Mouse (Mus musculus): ENCODE measurements around the gene Auts2. TPM values are rescaled to one million over a fixed set of nuclear protein-coding genes. Genes with fewer than 3 reads are reported as not detected.

Auts2 gene
- total RNA-seq, 1 experiment = 9.9 TPM

- no peaks in the 10 kb centered on the region for H3K9me3 ChIP-seq (ENCODE audit: control insufficient read depth, insufficient read depth, low read depth, low read length)
- TF ChIP-seq ZNF384 (IDR thresholded peaks at IDR 0.05; ENCODE audit: low read depth, low read length) = no peak
- no peak for TF ChIP-seq CHD2 (IDR thresholded peaks at IDR 0.05; ENCODE audit: low read depth, low read length)
- no peak for TF ChIP-seq HCFC1 (IDR thresholded peaks at IDR 0.05; ENCODE audit: borderline replicate concordance, insufficient read depth, low read length)
- TF ChIP-seq ZC3H11A (IDR thresholded peaks at IDR 0.05; ENCODE audit: borderline replicate concordance, low read depth, low read length) = no peak
- no peak for TF ChIP-seq MAFK (IDR thresholded peaks at IDR 0.05; ENCODE audit: insufficient read depth, low read depth, low read length)
- in situ Hi-C loops (cut with MboI; ENCODE audit: low sequenced_read_pairs in 2 of 2, unreplicated experiment in 2 of 2) = no loop called here
- H3K9ac ChIP-seq (ENCODE audit: insufficient read depth, low read depth, low read length, poor library complexity, severe bottlenecking) = no peak overlapping the region
- no peak overlapping the region for H3K4me3 ChIP-seq (ENCODE audit: insufficient read depth in 1 of 2, low read depth in 1 of 2, low read length in 2 of 2, poor library complexity in 1 of 2, severe bottlenecking in 1 of 2)
- no peaks in the 10 kb centered on the region for H3K36me3 ChIP-seq (ENCODE audit: control insufficient read depth, insufficient read depth, low read length, poor library complexity, severe bottlenecking)
- no peak for DNase-seq (ENCODE audit: low read depth, low spot score)
- no peaks in the 10 kb centered on the region for H3K4me1 ChIP-seq (ENCODE audit: control insufficient read depth in 2 of 2, insufficient read depth in 2 of 2, low read length in 2 of 2, poor library complexity in 1 of 2)
- H3K27ac ChIP-seq (ENCODE audit: insufficient read depth, low read depth, low read length, poor library complexity, severe bottlenecking) = no peak overlapping the region
These were observed 1127.1 kb downstream of the Auts2 start for GRCm38 (mm10) chr5:131415902-131416545.

- in situ Hi-C loops (cut with MboI; ENCODE audit: low sequenced_read_pairs in 2 of 2, unreplicated experiment in 2 of 2) = no loop called here
- peaks cover 0 to 2% of the 10 kb centered on the region in 2 experiments; a peak in 1 of 4 replicates for H3K4me1 ChIP-seq (ENCODE audit: control insufficient read depth in 2 of 2, insufficient read depth in 2 of 2, low read length in 2 of 2, poor library complexity in 1 of 2)
- no peaks in the 10 kb centered on the region for H3K9me3 ChIP-seq (ENCODE audit: control insufficient read depth, insufficient read depth, low read depth, low read length)
- no peak overlapping the region for H3K4me3 ChIP-seq (ENCODE audit: insufficient read depth in 1 of 2, low read depth in 1 of 2, low read length in 2 of 2, poor library complexity in 1 of 2, severe bottlenecking in 1 of 2)
- no peak overlapping the region for H3K9ac ChIP-seq (ENCODE audit: insufficient read depth, low read depth, low read length, poor library complexity, severe bottlenecking)
- no peak overlapping the region for H3K27ac ChIP-seq (ENCODE audit: insufficient read depth, low read depth, low read length, poor library complexity, severe bottlenecking)
- DNase-seq (ENCODE audit: low read depth, low spot score) = no peak
- no peaks in the 10 kb centered on the region for H3K36me3 ChIP-seq (ENCODE audit: control insufficient read depth, insufficient read depth, low read length, poor library complexity, severe bottlenecking)
- TF ChIP-seq ZNF384 (IDR thresholded peaks at IDR 0.05; ENCODE audit: low read depth, low read length) (no peak), ZC3H11A (IDR thresholded peaks at IDR 0.05; ENCODE audit: borderline replicate concordance, low read depth, low read length) (no peak), CHD2 (IDR thresholded peaks at IDR 0.05; ENCODE audit: low read depth, low read length) (no peak), MAFK (IDR thresholded peaks at IDR 0.05; ENCODE audit: insufficient read depth, low read depth, low read length) (no peak), HCFC1 (IDR thresholded peaks at IDR 0.05; ENCODE audit: borderline replicate concordance, insufficient read depth, low read length) (no peak)
These were observed 1144.9 kb downstream of the Auts2 start for GRCm38 (mm10) chr5:131398250-131398649.

- peaks cover 0 to 2% of the 10 kb centered on the region in 2 experiments; a peak in 1 of 4 replicates for H3K4me1 ChIP-seq (ENCODE audit: control insufficient read depth in 2 of 2, insufficient read depth in 2 of 2, low read length in 2 of 2, poor library complexity in 1 of 2)
- TF ChIP-seq ZC3H11A (IDR thresholded peaks at IDR 0.05; ENCODE audit: borderline replicate concordance, low read depth, low read length) (no peak), CHD2 (IDR thresholded peaks at IDR 0.05; ENCODE audit: low read depth, low read length) (no peak), MAFK (IDR thresholded peaks at IDR 0.05; ENCODE audit: insufficient read depth, low read depth, low read length) (no peak), ZNF384 (IDR thresholded peaks at IDR 0.05; ENCODE audit: low read depth, low read length) (no peak), HCFC1 (IDR thresholded peaks at IDR 0.05; ENCODE audit: borderline replicate concordance, insufficient read depth, low read length) (no peak)
These were observed 1147.4 kb downstream of the Auts2 start for GRCm38 (mm10) chr5:131395756-131396155.

More at GRCm38 (mm10) chr5:131395756-131396155, 1147.4 kb downstream of the Auts2 start:
- H3K9me3 ChIP-seq (ENCODE audit: control insufficient read depth, insufficient read depth, low read depth, low read length) = no peaks in the 10 kb centered on the region
- no peaks in the 10 kb centered on the region for H3K36me3 ChIP-seq (ENCODE audit: control insufficient read depth, insufficient read depth, low read length, poor library complexity, severe bottlenecking)
- H3K4me3 ChIP-seq (ENCODE audit: insufficient read depth in 1 of 2, low read depth in 1 of 2, low read length in 2 of 2, poor library complexity in 1 of 2, severe bottlenecking in 1 of 2) = no peak overlapping the region
- H3K9ac ChIP-seq (ENCODE audit: insufficient read depth, low read depth, low read length, poor library complexity, severe bottlenecking) = no peak overlapping the region
- in situ Hi-C loops (cut with MboI; ENCODE audit: low sequenced_read_pairs in 2 of 2, unreplicated experiment in 2 of 2) = no loop called here
- no peak overlapping the region for H3K27ac ChIP-seq (ENCODE audit: insufficient read depth, low read depth, low read length, poor library complexity, severe bottlenecking)
- DNase-seq (ENCODE audit: low read depth, low spot score) = no peak
